Comparison of ENCODE assay signal across 19 mouse cellular contexts in the genomic region with DNA sequence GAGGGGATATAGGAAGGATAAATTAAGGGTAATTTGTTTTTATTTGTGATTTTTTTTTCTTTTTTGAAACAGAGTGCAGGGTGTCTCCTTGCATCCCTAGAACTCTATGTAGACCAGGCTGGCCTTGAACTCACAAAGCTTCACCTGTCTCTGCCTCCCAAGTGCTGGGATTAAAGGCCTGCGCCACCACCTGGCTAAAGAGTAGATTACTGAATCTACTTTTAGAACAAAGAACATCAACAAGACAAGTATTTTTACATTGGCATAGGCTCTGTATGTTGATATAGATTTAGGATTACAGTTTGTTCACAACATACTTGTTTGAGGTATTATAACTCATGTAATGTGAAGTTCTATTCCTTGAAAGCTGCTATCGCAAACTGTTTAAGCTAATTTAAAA. TPM values are rescaled to one million over a fixed set of nuclear protein-coding genes. Genes with fewer than 3 reads are reported as not detected.
DNase-seq lines count a peak whose midpoint lies in the region; ATAC-seq and TF ChIP-seq lines count a peak whose summit lies in the region.
"Had no signal": no experiment of that assay in that cellular context is flagged by ENCODE, and none has a peak within 500 bp of the region (broad histone marks: within the 10 kb centered on the region; RNA-seq: fewer than 3 reads in every experiment).

No protein-coding gene starts in this region.

- H3K36me3 ChIP-seq in hindbrain, postnatal 0 days (ENCODE audit: insufficient read depth, low read length) = peaks cover 57% of the 10 kb centered on the region
- H3K36me3 ChIP-seq in hindbrain, embryonic 11.5 days (ENCODE audit: control insufficient read depth, insufficient read depth, low read length) = peaks cover 17% of the 10 kb centered on the region
- H3K36me3 ChIP-seq in midbrain, postnatal 0 days (ENCODE audit: insufficient read depth, low read length) = peaks cover 55% of the 10 kb centered on the region
- H3K36me3 ChIP-seq in midbrain, embryonic 10.5 days = peaks cover 99% of the 10 kb centered on the region

- DNase-seq in hindbrain, postnatal 0 days (ENCODE audit: low spot score) = no peak
- no peak for DNase-seq in hindbrain, embryonic 11.5 days (ENCODE audit: low spot score)
- DNase-seq in midbrain, postnatal 0 days (ENCODE audit: low spot score) = no peak
- no peak for DNase-seq in midbrain, embryonic 10.5 days (ENCODE audit: low spot score)
- DNase-seq in B cell, adult 2 months = peak; percentile 29
- DNase-seq in ZHBTc4 (ENCODE audit: low read depth, low spot score) = peak; percentile 65
- no peak for DNase-seq in gastrocnemius, adult 18-20 months (ENCODE audit: low spot score)
- DNase-seq: adrenal gland, adult 2 months; cerebellum, adult 9-10 months; gastrocnemius, adult 2 months; kidney, adult 11 months; left cerebral cortex, postnatal 4 days; liver, postnatal 0 days had no signal

- no peak overlapping the region for H3K27ac ChIP-seq in hindbrain, postnatal 0 days
- H3K27ac ChIP-seq in hindbrain, embryonic 11.5 days (ENCODE audit: low read depth, low read length) = no peak overlapping the region
- H3K27ac ChIP-seq in midbrain, postnatal 0 days (ENCODE audit: low read depth, low read length) = no peak overlapping the region
- no peak overlapping the region for H3K27ac ChIP-seq in midbrain, embryonic 10.5 days (replicated peaks)
- H3K27ac ChIP-seq: embryonic facial prominence, embryonic 13.5 days; gastrocnemius, adult 2 months; heart, embryonic 13.5 days; hindbrain, embryonic 14.5 days; neural tube, embryonic 12.5 days had no signal

- H3K27me3 ChIP-seq in hindbrain, postnatal 0 days (ENCODE audit: insufficient read depth, low read length) = no peaks in the 10 kb centered on the region
- H3K27me3 ChIP-seq in hindbrain, embryonic 11.5 days (ENCODE audit: control insufficient read depth, insufficient read depth, low read length) = no peaks in the 10 kb centered on the region
- H3K27me3 ChIP-seq in midbrain, postnatal 0 days (ENCODE audit: insufficient read depth, low read length) = no peaks in the 10 kb centered on the region
- no peaks in the 10 kb centered on the region for H3K27me3 ChIP-seq in midbrain, embryonic 10.5 days (ENCODE audit: low read depth, poor library complexity, severe bottlenecking)
- H3K27me3 ChIP-seq: embryonic facial prominence, embryonic 13.5 days; heart, embryonic 13.5 days; neural tube, embryonic 12.5 days had no signal

- WGBS in hindbrain, postnatal 0 days = 99% methylated on average over 2 of the region's 2 CpGs
- 99% methylated on average over 2 of the region's 2 CpGs for WGBS in hindbrain, embryonic 11.5 days
- WGBS in midbrain, postnatal 0 days = 94% methylated on average over 2 of the region's 2 CpGs
- 95% methylated on average over 2 of the region's 2 CpGs for WGBS in midbrain, embryonic 10.5 days

- no peaks in the 10 kb centered on the region for H3K4me1 ChIP-seq in hindbrain, postnatal 0 days (ENCODE audit: insufficient read depth, low read length)
- H3K4me1 ChIP-seq in hindbrain, embryonic 11.5 days (replicated peaks; ENCODE audit: control insufficient read depth, insufficient read depth, low read length) = no peaks in the 10 kb centered on the region
- no peaks in the 10 kb centered on the region for H3K4me1 ChIP-seq in midbrain, postnatal 0 days (ENCODE audit: insufficient read depth, low read length)
- H3K4me1 ChIP-seq in midbrain, embryonic 10.5 days = no peaks in the 10 kb centered on the region
- H3K4me1 ChIP-seq: embryonic facial prominence, embryonic 13.5 days; heart, embryonic 13.5 days; neural tube, embryonic 12.5 days had no signal

- no peak overlapping the region for H3K4me3 ChIP-seq in hindbrain, postnatal 0 days (ENCODE audit: low read length)
- H3K4me3 ChIP-seq in hindbrain, embryonic 11.5 days (ENCODE audit: low read depth, low read length) = no peak overlapping the region
- H3K4me3 ChIP-seq in midbrain, postnatal 0 days (ENCODE audit: low read depth, low read length) = no peak overlapping the region
- no peak overlapping the region for H3K4me3 ChIP-seq in midbrain, embryonic 10.5 days
- H3K4me3 ChIP-seq: embryonic facial prominence, embryonic 13.5 days; gastrocnemius, adult 2 months; heart, embryonic 13.5 days; neural tube, embryonic 12.5 days had no signal

- no peak overlapping the region for H3K4me2 ChIP-seq in hindbrain, postnatal 0 days (ENCODE audit: low read depth, low read length)
- no peak overlapping the region for H3K4me2 ChIP-seq in hindbrain, embryonic 11.5 days (replicated peaks; ENCODE audit: low read depth, low read length)
- no peak overlapping the region for H3K4me2 ChIP-seq in midbrain, postnatal 0 days (ENCODE audit: low read depth, low read length, poor library complexity, severe bottlenecking)
- H3K4me2 ChIP-seq: embryonic facial prominence, embryonic 13.5 days; heart, embryonic 13.5 days; hindbrain, embryonic 14.5 days; neural tube, embryonic 12.5 days had no signal

- H3K9ac ChIP-seq in hindbrain, postnatal 0 days (replicated peaks; ENCODE audit: low read length) = no peak overlapping the region
- no peak overlapping the region for H3K9ac ChIP-seq in hindbrain, embryonic 11.5 days (ENCODE audit: low read depth, low read length)
- H3K9ac ChIP-seq in midbrain, postnatal 0 days (replicated peaks; ENCODE audit: low read length, poor library complexity, severe bottlenecking) = no peak overlapping the region
- H3K9ac ChIP-seq: embryonic facial prominence, embryonic 13.5 days; heart, embryonic 13.5 days; hindbrain, embryonic 14.5 days; liver, postnatal 0 days; neural tube, embryonic 12.5 days had no signal

- peak; percentile 18; the same call in 1 of the 2 replicates for TF ChIP-seq CTCF in hindbrain, postnatal 0 days (IDR thresholded peaks at IDR 0.05; ENCODE audit: low read depth)
- TF ChIP-seq CTCF in midbrain, postnatal 0 days (IDR thresholded peaks at IDR 0.05) = peak; percentile 23; the same call in 1 of the 2 replicates

- H3K9me3 ChIP-seq in hindbrain, postnatal 0 days (ENCODE audit: low read length) = no peaks in the 10 kb centered on the region
- no peaks in the 10 kb centered on the region for H3K9me3 ChIP-seq in hindbrain, embryonic 11.5 days (ENCODE audit: control insufficient read depth, low read length)
- H3K9me3 ChIP-seq in midbrain, postnatal 0 days (ENCODE audit: low read length) = no peaks in the 10 kb centered on the region
- H3K9me3 ChIP-seq in midbrain, embryonic 10.5 days (replicated peaks) = no peaks in the 10 kb centered on the region
- H3K9me3 ChIP-seq: embryonic facial prominence, embryonic 13.5 days; heart, embryonic 13.5 days; neural tube, embryonic 12.5 days had no signal

- no peak for ATAC-seq in hindbrain, postnatal 0 days
- no peak for ATAC-seq in hindbrain, embryonic 11.5 days (ENCODE audit: low FRiP score)
- no peak for ATAC-seq in midbrain, postnatal 0 days (ENCODE audit: low FRiP score)
- ATAC-seq in megakaryocyte-erythroid progenitor cell, adult 5-6 weeks (replicated peaks; ENCODE audit: low FRiP score, low TSS enrichment, poor library complexity, severe bottlenecking) = no peak
- ATAC-seq: forebrain, embryonic 16.5 days; liver, postnatal 0 days had no signal

RNA-seq across cellular contexts. Expression of a gene that starts 17.2 kb away (rescaled TPM):
- total RNA-seq in hindbrain, postnatal 0 days (2014; rRNA removed) = 229 and 235 TPM in 2 replicates
- polyA plus RNA-seq in hindbrain, postnatal 0 days (2015; fragmentation: Nextera tagmentation; extraction: Ambion mirVana) = 130 and 135 TPM in 2 replicates
- polyA plus RNA-seq in hindbrain, embryonic 11.5 days (2014; fragmentation: Nextera tagmentation; extraction: Ambion mirVana) = 259 and 306 TPM in 2 replicates
- total RNA-seq in midbrain, postnatal 0 days (2014; rRNA removed) = 207 and 228 TPM in 2 replicates
- 116 and 120 TPM in 2 replicates for polyA plus RNA-seq in midbrain, postnatal 0 days (2015; fragmentation: Nextera tagmentation; extraction: Ambion mirVana)
- polyA plus RNA-seq in midbrain, embryonic 10.5 days (2016; fragmentation: Nextera tagmentation; extraction: Ambion mirVana) = 312 and 380 TPM in 2 replicates
- 99.9 and 114 TPM in 2 replicates for total RNA-seq in megakaryocyte-erythroid progenitor cell, adult 5-6 weeks (2014; fragmentation: Nextera tagmentation)
- 90.6 and 112 TPM in 2 replicates for total RNA-seq in megakaryocyte-erythroid progenitor cell, adult 5-6 weeks (2017)
- 10 to 100 TPM in 1 of 2 experiments, 1 to 10 TPM in 1; 9.5 to 12.2 TPM for total RNA-seq in gastrocnemius, adult 18-20 months (2021)

RNA-seq across cellular contexts. Expression of a gene that starts 34.9 kb away (rescaled TPM):
- total RNA-seq in hindbrain, postnatal 0 days (2014; rRNA removed) = 1.5 and 2.4 TPM in 2 replicates
- 1.8 and 2.0 TPM in 2 replicates for polyA plus RNA-seq in hindbrain, postnatal 0 days (2015; fragmentation: Nextera tagmentation; extraction: Ambion mirVana)
- polyA plus RNA-seq in hindbrain, embryonic 11.5 days (2014; fragmentation: Nextera tagmentation; extraction: Ambion mirVana) = 2.6 and 2.8 TPM in 2 replicates
- 0.33 and 0.71 TPM in 2 replicates for total RNA-seq in midbrain, postnatal 0 days (2014; rRNA removed)
- polyA plus RNA-seq in midbrain, postnatal 0 days (2015; fragmentation: Nextera tagmentation; extraction: Ambion mirVana) = 0.96 and 1.4 TPM in 2 replicates
- 1.9 and 2.3 TPM in 2 replicates for polyA plus RNA-seq in midbrain, embryonic 10.5 days (2016; fragmentation: Nextera tagmentation; extraction: Ambion mirVana)
- total RNA-seq in megakaryocyte-erythroid progenitor cell, adult 5-6 weeks (2014; fragmentation: Nextera tagmentation) = not detected in 2 replicates
- not detected in 2 replicates for total RNA-seq in megakaryocyte-erythroid progenitor cell, adult 5-6 weeks (2017)
- total RNA-seq in gastrocnemius, adult 18-20 months (2021) = under 1 TPM; 0.33 to 0.48 TPM

RNA-seq across cellular contexts. Expression of a gene that starts 38.0 kb away (rescaled TPM):
- 50.3 and 56.5 TPM in 2 replicates for total RNA-seq in hindbrain, postnatal 0 days (2014; rRNA removed)
- polyA plus RNA-seq in hindbrain, postnatal 0 days (2015; fragmentation: Nextera tagmentation; extraction: Ambion mirVana) = 10.4 and 10.7 TPM in 2 replicates
- polyA plus RNA-seq in hindbrain, embryonic 11.5 days (2014; fragmentation: Nextera tagmentation; extraction: Ambion mirVana) = 13.8 and 14.9 TPM in 2 replicates
- 57.4 and 66.2 TPM in 2 replicates for total RNA-seq in midbrain, postnatal 0 days (2014; rRNA removed)
- polyA plus RNA-seq in midbrain, postnatal 0 days (2015; fragmentation: Nextera tagmentation; extraction: Ambion mirVana) = 9.1 and 10.3 TPM in 2 replicates
- polyA plus RNA-seq in midbrain, embryonic 10.5 days (2016; fragmentation: Nextera tagmentation; extraction: Ambion mirVana) = 6.9 and 8.2 TPM in 2 replicates
- total RNA-seq in megakaryocyte-erythroid progenitor cell, adult 5-6 weeks (2014; fragmentation: Nextera tagmentation) = 10.8 and 14.8 TPM in 2 replicates
- total RNA-seq in megakaryocyte-erythroid progenitor cell, adult 5-6 weeks (2017) = 27.9 and 40.8 TPM in 2 replicates
- 1 to 10 TPM; 2.7 to 4.2 TPM for total RNA-seq in gastrocnemius, adult 18-20 months (2021)

Comparison
In these comparisons a context has a peak if more than half of its experiments do, and no peak if none do; other contexts are left out.
1. DNase-seq: peak in B cell, adult 2 months (2 of 2) and ZHBTc4 (single experiment); none in hindbrain, postnatal 0 days (single experiment), hindbrain, embryonic 11.5 days (single experiment), midbrain, postnatal 0 days (single experiment), midbrain, embryonic 10.5 days (single experiment) and gastrocnemius, adult 18-20 months (single experiment).
2. RNA of a gene that starts 17.2 kb away (total RNA-seq): 229 to 235 TPM in hindbrain, postnatal 0 days, 207 to 228 TPM in midbrain, postnatal 0 days and 90.6 to 114 TPM in megakaryocyte-erythroid progenitor cell, adult 5-6 weeks; 9.5 to 12.2 TPM in gastrocnemius, adult 18-20 months; every median in the first group is over 4 times any median in the second.